Mouse (Mus musculus) adrenal gland, postnatal 10 days (tissue): ENCODE data around the gene Stk11. TPM values are rescaled to one million over a fixed set of nuclear protein-coding genes. Genes with fewer than 3 reads are reported as not detected.
A peak's percentile ranks its signal among the peaks of the same experiment; 100 is the strongest.

Source experiments
- DNase-seq: peaks from one replicate; pipeline ENCODE4 v3.0.0; 2021; ENCODE audit warnings: mixed read lengths
- long read RNA-seq, 2 experiments: library from polyadenylated mRNA; stranded (forward); transcript quantifications; one replicate each; pipeline ENCODE4 v2.0.0; 2021
- total RNA-seq, 2 experiments: library from RNA; stranded (reverse); gene quantifications; 2 replicates each; pipeline ENCODE4 v1.2.3; 2021

Stk11 gene
- 100 to 1,000 TPM; 133 to 151 TPM for total RNA-seq
- long read RNA-seq, experiment 1, transcript Stk11-201 (10 exons, 2,566 nt): major isoform, 12 of 28 reads
- long read RNA-seq, experiment 1, partial matches to known transcripts: 7 of 28 reads
- long read RNA-seq, experiment 1, other reads (novel, unspliced or antisense): 8 of 28 reads
- long read RNA-seq, experiment 2, transcript Stk11-201 (10 exons, 2,566 nt): major isoform, 13 of 25 reads
- long read RNA-seq, experiment 2, partial matches to known transcripts: 7 of 25 reads
- long read RNA-seq, experiment 2, other reads (novel, unspliced or antisense): 4 of 25 reads

DNA sequence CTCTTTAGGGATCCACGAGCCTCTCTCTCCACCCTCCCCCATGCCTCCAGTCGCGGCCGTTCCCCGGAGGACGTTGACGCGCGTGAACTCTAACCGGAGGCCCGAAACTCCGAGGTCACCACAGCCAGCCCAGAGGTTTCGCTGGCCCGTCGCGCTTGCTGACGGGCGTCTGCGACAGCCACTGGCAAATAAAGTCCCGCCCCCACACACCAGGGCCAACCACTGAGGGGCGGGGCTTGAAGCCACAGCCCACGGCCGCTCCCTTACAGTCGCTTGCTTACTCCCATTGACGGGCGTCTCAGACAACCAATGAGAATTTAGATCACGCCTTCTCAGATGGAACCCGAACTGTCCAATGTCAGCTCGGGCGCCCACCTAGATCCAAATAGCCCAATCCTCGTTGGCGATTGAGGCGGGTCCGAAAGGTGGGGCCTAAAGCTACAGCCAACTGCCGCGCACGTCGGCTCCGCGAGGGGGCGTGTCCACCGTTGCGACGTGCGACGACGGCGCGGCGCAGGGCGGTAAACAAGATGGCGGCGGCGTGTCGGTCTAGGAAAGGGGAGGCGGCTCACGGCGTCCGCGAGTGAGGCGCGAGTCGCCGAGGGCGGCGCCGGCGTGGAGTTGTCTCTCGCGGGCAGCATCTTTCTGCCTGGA, at the start of gene Stk11:
Gene Stk11, plus strand, starts transcription at position 514 of the 654 bp plus-strand sequence.
- DNase-seq: peak; percentile 99

DNA sequence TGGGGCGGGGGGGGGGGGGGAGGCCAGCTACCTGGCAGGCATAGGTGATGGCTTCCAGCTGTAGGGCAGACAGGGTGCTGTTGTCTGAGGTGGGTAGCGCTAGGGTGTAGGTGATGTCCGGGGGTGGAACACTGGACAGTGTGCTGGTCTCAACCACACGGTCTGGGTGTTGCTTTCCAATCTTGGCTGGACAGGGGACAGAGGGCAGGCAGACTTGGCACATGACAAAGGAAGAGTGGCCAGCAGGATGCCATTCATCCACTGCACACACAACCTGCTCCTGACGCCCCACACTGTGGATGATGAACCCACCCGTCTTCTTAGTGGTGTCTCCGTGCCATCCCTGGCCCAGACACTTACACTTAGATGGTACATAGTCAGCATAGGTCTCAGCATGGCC, 46.4 kb upstream of the Stk11 start:
- no peak for DNase-seq

DNA sequence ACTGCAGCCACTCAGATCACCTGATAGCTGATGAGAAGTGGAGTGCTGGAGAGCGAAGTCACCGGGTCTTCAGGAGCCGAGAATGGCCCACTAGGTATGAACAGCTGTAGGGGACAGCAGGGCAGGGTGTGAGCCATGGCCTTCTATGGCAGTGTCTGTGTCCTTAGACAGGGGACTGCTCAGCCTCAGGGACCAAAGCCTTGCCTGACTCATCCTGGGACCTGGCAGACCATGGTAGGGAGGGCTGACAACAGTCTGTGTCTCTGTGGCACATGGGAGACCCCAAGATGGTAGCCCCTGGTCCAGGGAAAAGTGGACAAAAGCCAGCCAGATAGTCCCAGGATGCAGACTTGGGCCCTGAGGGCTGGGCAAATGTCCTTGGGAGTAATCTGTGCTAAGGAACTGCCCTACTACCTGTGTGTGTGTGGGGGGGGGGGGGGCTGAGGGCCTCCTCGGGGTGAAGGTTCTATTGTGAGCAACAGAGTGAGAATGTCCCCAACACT, 45.6 kb upstream of the Stk11 start:
- DNase-seq: peak; percentile 57

DNA sequence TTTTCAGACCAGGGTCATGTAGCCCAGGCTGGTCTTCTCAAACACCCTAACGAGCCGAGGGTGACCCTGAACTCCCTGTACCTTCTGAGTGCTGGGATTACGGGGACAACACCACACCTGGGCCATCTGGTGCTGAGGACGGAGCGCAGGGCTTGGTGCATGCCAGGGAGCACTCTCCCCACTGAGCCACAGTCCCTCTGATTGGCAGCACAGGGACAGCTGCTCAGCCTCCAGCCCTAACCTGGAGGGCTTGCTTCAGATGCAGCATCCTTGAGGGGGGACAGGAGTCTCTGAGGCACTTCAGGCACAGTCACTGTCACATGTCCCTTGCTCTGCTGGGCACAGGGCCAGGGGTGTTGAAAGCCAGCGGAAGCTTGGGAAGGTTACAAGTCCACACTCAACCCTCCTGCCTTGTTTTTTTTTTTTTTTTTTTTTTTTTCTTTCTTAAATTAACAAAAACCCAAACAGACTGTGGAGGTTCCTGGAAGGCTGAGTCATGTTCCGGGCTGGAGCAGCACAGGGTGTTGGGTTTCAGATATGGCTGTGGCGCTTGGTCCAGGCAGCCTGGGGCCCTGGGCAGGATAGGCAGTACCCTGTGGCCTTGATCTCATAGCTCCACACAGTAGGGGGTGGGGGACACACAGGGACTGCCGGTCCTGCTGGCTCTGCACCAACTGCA, 44.6 kb upstream of the Stk11 start:
- DNase-seq: peak; percentile 96

DNA sequence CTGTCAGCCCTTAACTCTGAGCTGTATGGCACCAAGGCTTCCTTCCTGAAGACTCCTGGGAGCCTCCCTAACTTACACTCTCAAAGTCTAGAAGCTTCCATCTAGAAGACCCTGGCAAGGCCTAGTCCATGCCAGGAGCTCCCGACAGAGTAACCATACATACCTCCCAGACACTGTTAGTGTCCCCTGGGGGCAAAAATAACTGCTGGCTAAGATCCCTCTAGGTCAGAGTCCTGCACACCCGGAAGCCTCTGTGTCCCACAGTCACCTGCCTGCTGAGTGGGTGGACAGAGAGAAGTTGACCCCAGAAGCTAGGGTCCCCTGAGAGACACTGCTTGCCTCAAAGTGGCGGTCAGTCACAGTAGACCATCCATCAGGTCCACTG, 44.1 kb upstream of the Stk11 start:
- no peak for DNase-seq

DNA sequence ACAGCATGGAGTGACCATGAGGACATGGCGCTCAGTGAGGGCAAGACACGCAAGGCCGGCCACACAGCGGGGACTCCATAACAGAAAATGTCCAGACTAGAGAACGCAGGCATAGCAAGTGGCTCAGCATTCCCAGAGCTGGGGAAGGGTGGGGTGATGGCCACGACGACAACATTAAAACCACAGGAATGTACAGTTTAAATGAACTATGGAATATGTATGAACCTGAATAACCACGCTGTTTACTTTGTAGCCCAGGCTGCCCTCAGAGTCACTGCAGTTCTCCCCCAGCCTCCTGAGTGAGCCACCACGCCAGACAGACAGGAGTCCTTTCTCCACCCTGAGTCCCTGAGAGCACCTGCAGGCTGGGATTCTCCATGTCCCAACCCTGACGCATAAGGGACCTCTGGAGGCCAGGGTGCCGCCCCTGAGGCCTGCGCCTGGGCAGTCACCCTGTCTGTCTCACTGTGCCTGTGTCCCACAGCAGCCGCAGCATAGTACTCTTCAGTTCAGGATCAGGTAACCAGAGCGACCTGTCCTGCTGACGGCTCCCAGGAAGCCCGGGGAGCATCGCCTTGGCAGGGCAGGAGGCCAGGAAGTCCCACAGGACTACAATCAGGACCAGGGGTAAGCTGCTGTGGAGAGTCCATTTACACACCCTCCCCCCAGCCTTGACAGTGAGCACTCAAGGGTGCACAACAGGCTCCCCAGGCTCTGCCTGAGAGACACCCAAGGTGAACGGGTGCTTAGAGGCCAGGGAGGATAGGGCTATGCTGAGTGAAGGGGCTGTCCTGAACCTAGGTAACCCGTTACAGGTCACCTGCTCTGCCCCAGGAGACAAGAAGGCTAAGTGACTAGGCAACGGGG, 42.7 kb upstream of the Stk11 start:
- DNase-seq: peak; percentile 62

DNA sequence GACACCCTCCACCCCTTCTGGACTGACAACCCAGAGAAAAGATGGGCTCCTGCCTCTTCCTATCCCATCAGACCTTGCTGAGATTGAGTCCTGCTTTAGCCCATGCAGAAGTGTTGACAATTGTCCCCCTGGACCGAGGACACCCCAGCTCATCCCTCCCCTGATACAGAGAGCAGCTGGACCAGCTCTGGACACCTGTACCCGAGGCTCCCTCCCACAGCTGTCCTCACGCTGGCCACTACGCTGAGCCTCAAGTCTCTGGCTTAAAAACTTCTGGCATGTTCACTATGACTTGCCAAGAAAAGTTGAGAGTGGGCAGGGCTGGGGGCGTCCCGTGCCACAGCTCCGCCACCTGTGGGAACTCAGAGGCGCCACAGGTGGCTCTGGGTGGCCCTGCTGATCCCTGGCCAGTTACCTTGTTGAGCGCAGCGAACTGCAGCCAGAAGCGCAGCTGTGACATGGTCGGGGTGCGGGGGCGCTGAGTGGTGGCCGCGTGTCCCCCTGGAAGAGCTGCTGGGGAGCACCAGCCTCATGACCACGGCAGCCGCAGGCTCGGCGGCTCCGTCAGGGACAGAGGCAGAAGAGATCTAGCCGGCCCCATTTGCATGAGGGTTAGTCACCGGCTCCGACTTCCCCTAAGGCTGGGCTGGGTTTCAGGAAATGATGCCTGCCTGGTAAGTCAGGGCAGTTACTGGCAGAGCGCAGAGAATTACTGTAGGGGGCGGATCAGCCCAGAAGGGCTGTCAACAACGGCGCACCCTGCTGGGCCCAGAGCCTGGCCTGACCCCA, 40.6 kb upstream of the Stk11 start:
- peak; percentile 85 for DNase-seq

DNA sequence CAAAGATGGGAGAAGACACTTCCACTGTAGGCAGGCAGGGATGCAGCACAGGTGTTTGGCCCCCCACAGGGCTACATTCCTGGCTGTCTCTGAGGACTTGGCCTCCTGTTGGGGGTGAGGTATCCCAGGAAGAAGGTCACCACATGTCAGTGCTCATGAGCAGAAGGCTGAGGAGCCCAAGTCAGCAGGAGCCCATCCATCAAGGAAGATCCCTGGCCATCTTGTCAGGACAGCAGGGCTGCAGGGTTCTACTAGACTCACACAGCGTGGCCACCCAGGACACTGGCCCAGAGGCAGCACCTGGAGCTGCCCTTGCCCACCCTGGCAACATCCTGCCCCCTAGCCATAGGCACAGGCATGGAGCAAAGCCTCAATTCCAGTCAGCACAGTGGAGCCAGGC, 39.7 kb upstream of the Stk11 start:
- no peak for DNase-seq

DNA sequence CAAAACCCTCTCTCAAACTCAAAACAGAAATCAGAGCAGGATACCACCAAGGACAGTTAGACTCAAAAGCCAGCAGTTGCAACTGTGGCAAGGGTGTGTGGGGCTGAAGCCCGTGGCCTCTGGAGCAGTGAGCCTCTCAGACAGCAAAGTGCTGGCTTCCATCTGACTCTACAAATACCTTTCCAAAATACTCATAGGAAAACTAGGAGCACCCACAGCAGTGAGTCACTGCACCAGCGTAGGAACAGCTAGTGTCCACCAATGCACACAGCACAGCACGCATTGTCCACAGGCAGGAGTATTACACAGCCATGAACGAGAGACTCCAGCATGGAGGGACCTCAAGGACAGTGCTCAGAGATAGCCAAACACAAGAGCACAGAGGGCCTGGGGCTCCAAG, 39.2 kb upstream of the Stk11 start:
- DNase-seq: no peak

DNA sequence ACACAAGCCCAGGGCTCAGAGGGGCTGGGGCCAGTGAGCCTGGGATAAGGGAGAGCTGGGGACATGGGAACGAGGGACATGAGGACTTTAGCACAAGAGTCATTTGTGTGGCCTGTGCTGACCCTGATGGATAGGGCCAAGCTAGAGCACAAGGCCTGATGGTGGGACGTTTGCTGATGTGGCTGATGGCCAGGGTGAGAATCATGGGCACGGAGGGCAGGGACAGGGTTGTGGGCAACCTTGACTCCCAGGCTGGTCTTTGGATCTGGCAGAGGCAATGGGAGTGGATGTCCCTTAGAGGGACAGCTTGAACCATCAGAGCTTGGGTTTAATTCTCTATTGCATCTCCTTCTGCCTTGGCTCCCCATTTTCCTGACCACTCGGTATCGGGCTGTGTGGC, 38.3 kb upstream of the Stk11 start:
- DNase-seq: no peak

DNA sequence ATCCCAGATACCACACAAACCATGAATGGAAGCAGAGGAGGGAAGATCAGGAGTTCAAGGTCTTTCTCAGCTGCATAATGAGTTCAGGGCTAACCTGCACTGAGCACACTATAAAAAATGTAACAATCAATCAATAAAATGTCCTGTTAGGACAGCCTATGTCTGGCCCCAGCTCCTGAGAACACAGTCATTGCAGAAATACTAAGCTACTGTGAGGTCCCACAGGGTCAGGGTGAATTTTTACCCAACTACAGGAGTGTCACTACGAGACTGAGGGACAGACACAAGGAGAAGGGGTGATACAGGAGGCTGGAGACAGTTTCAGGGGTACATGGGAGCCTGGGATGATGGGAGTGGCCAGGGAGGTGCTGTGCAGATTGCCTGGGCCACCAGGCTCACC, 37.2 kb upstream of the Stk11 start:
- no peak for DNase-seq

DNA sequence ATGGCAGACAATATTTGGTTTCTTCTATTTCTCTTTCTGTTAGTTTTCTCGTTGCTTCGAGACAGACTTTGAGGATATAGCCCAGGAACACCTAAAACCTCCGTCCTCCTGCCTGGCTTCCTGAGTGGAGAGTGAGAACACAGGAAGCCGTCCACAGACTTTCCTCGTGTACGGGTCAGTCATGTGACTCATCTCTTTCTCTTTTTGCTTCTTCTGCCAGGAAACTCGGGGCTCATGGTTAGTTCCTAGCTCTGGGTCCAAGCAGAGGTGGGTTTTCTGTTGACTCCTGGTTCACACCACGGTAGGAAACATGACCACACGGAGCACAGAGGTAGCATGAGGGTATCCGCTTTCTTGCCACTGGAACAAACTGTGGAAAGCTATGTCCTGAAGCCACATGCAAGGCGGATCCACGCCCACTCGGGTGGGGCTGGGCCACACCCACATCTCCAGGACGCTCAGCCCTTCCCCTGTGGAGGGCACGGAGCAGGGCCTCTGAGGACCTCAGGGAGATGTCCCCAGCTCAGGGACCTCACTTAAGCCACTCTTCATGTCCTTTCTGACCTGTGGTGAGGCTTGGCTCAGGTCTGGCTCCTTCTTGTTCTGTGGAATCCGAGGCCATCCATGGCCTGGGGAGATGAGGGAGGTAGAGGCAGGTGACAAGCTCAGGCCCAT, 35.1 kb upstream of the Stk11 start:
- no peak for DNase-seq

DNA sequence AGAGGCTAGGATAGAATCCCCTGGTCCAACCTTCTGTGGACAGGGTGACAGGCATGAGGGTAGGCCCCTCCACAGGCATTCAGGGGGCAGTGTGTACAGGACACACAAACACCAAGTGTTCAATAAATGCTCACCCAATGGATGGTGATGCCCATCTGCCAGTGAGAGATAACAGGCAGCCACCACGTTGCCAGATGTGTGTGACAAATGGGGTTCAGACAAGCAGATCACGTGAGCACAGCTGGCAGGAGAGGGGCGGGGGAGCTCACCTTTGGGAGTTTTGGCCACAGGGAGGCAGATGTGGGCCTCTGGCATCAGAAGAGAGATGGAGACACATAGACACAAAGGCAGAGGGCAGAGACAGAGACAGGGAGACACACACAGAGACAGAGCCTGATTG, 34.5 kb upstream of the Stk11 start:
- no peak for DNase-seq

DNA sequence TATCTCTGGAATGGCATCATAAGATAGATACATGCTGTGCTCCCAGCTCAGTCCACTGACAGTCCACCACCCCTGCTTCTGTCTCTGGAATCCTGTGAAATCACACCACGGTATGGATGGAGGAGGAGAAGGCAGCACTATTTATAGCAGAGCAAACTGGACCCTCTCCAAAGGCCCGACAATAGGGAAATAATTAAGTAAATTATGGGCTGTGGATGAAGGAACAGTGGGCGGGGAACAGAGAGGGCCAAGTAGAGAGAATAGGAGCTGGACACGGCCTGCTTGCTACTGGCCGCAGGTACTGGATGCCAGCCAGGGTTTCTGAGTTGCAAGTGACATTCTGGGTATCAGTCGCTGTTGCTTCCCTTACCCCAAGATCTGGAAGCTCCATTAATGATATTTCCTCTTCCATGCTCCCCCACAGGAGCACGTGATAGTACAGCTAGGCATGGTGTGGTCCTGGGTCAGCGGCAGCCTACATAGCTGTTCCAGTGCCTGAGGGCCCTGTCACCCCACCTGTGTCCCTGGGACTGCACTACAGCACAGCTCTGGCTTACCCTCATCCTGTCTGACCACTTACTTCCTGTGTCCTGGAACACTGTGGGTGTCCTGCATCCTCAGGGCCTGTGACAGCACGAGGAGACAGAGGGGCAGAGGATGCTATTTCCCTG, 30.7 kb upstream of the Stk11 start:
- peak; percentile 70 for DNase-seq

DNA sequence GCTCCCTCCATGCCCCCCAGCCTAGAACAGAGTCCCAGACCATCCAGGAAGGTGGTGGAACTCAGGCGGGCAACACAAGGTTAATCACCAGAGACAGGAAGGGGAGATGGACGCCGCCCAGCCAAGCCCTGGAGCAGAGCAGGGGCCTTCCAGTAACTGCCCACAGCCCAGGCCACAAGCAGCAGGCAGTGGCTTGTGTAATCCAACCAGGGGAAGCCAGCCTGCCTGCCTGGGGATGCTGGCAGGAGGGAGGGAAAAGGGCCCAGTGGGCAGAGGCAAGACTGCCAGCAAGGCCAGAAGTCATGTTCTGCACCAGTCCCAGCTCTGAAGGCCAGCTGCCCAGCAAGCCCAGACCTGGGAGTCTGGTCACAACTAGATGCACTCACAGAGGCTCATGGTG, 28.8 kb upstream of the Stk11 start:
- DNase-seq: peak; percentile 76

DNA sequence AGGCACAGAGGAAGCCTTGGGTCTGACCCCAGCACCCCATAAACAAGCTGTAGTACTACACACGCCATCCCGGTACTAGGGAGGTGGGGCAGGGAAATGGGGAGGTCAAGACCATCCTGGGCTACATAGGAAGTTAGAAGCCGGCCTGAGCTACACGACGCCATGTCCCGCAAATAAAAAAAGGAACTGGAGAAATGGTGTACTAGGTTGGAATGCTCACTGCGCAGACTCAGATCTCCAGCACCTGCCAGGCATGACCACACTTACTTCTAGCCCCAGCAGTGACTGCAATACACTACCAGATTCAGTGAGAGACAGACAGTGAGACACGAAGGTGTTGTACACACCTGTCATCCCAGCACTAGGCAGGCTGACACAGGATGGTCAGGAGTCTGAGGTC, 28.1 kb upstream of the Stk11 start:
- DNase-seq: no peak

DNA sequence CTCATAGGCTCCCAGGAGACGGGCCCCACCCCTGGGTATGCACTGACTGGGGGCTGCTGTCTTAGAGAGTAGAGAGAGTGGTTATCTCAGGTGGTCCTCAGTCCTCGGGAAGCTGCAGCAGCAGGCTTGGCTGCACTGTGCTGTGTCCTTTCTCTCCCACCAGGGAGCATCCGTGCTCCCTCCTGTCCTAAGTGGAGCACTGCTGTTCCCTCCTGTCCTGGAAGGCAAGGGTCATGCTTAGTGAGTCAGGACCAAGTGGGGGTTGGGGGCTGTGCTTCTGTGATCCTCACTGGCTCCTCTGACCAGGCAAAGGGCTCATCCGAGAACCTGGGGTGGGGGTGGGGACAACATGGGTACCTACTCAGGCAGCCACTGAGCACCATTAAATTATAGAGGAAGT, 26.5 kb upstream of the Stk11 start:
- DNase-seq: no peak

DNA sequence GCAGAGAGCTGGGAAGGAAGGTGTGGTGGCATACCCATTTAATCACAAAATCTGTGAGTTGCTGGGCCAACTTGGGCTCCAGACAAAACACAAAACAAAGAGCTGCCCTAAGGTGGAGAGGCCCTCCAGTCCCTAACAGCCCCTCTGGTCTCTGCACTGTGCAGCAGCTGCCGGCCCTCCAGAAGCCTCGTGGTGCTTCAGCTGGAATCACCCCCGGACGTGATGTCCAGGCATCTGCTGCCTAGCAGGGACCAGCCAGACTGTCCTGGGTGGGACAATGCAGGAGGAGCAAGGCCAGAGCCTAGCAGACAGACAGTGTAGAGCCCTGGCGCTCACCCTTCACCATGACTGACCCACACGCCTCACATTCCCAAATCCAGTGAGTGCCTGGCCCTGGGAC, 24.1 kb upstream of the Stk11 start:
- no peak for DNase-seq

DNA sequence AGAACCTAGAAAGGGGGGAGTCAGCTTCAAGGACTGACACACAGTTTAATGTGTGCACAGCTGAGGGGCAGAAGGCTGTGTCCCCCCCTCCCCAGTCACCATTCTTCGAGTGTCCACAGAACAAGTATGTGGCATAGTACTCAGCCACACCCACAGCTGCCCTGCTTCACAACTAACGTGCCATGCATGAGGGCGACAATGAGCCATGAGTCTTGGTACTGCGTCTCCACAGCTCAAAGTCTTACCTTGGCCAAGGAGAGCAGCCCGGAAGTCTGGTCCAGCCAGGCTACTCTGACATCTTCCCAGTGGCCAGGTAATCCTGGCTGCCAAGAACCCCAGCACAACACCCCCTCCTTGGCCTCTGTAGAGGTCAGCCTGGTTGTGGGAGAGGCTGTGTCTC, 22.9 kb upstream of the Stk11 start:
- no peak for DNase-seq

DNA sequence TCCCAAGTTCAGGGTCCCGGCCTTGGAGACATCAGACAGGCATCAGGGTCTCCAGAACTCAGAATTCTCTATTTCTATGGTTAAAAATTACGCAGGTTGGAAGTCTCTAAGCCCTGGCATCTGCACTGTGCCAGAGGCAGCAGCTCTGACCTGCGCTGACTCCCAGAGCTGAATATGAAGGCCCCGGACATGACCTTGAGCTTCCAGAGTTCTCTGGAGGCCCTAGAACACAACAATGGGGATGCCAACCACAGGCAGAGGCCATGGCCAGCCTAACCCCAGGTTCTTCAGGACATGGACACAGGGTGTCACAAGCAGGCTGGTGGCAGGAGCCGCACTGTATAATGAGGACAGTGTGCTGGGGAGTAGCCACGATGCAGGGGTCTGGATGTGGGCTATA, 21.5 kb upstream of the Stk11 start:
- peak; percentile 77 for DNase-seq

DNA sequence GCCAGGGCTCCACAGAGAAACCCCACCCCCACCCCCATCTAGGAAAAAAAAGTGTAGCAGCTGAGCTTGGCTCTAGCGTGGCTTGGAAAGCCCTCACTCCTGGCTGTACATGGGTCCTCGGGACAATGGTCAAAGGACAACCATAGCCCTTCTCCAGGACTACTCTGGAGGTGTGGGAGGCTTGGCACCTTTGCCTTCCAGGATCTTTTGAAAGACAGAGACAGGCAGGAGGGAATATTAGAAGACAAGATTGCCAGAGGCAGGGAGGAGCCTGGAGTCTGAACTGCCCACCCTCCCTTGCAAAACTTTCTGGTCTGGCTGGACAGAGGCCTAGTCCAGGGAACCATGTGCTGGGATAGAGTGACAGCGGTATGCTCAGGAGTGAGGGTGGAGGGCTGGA, 20.9 kb upstream of the Stk11 start:
- peak; percentile 57 for DNase-seq
